Mouse (Mus musculus): ENCODE results near the gene Tpd52l2. TPM values are rescaled to one million over a fixed set of nuclear protein-coding genes. Genes with fewer than 3 reads are reported as not detected.
A peak's percentile ranks its signal among the peaks of the same experiment; 100 is the strongest.

The Tpd52l2 gene
- total and polyA plus RNA-seq, 3 experiments, result 45.3 to 89.2 (median 56.4) TPM

GRCm38 (mm10) chr2:181548227-181548626, 51.3 kb downstream of the Tpd52l2 start:
- Histone ChIP-seq H3K36me3 (replicated peaks) (peaks cover 90% of the 10 kb centered on the region), H3K4me1 (ENCODE audit: insufficient read depth, low read depth, low read length) (peaks cover 15% of the 10 kb centered on the region), H3K4me3 (ENCODE audit: low read depth, low read length) (no peak overlapping the region), H3K9me3 (replicated peaks) (no peaks in the 10 kb centered on the region), H3K27me3 (ENCODE audit: insufficient read depth, low read length) (no peaks in the 10 kb centered on the region)
- ATAC-seq (ENCODE audit: extremely low read depth, insufficient number of reproducible peaks, low FRiP score, poor library complexity, severe bottlenecking) (no peak), DNase-seq (ENCODE audit: low spot score) (no peak)
- TF ChIP-seq GATA2 (IDR thresholded peaks at IDR 0.05; ENCODE audit: borderline replicate concordance, low read depth, low read length), result no peak
- no peak for TF ChIP-seq POLR2AphosphoS5 (IDR thresholded peaks at IDR 0.05; ENCODE audit: insufficient replicate concordance, low read depth, low read length)
- no peak for TF ChIP-seq CTCF (IDR thresholded peaks at IDR 0.05; ENCODE audit: low read depth, low read length)
- TF ChIP-seq GATA1 (IDR thresholded peaks at IDR 0.05; ENCODE audit: borderline replicate concordance, low read length), result no peak
- TF ChIP-seq TAL1 (conservative IDR thresholded peaks at IDR 0.05; ENCODE audit: low read depth, low read length), result no peak

- TF ChIP-seq TAL1 (conservative IDR thresholded peaks at IDR 0.05; ENCODE audit: low read depth, low read length), result no peak
- no peak for TF ChIP-seq GATA1 (IDR thresholded peaks at IDR 0.05; ENCODE audit: borderline replicate concordance, low read length)
- no peak for TF ChIP-seq CTCF (IDR thresholded peaks at IDR 0.05; ENCODE audit: low read depth, low read length)
- no peak for TF ChIP-seq GATA2 (IDR thresholded peaks at IDR 0.05; ENCODE audit: borderline replicate concordance, low read depth, low read length)
- 0 out of 2 replicates have a peak, but pooled peaks have one; percentile 7 for TF ChIP-seq POLR2AphosphoS5 (IDR thresholded peaks at IDR 0.05; ENCODE audit: insufficient replicate concordance, low read depth, low read length)
- peaks cover 15% of the 10 kb centered on the region for H3K4me1 ChIP-seq (ENCODE audit: insufficient read depth, low read depth, low read length)
- H3K27me3 ChIP-seq (ENCODE audit: insufficient read depth, low read length), result no peaks in the 10 kb centered on the region
- DNase-seq (ENCODE audit: low spot score), result no peak
- no peak overlapping the region for H3K4me3 ChIP-seq (ENCODE audit: low read depth, low read length)
- H3K36me3 ChIP-seq (replicated peaks), result peaks cover 94% of the 10 kb centered on the region
- no peak for ATAC-seq (ENCODE audit: extremely low read depth, insufficient number of reproducible peaks, low FRiP score, poor library complexity, severe bottlenecking)
- H3K9me3 ChIP-seq (replicated peaks), result no peaks in the 10 kb centered on the region
These were observed 51.7 kb downstream of the Tpd52l2 start for GRCm38 (mm10) chr2:181548682-181549081.

GRCm38 (mm10) chr2:181550233-181550632, 53.3 kb downstream of the Tpd52l2 start:
- H3K36me3 ChIP-seq (replicated peaks), result peaks cover 97% of the 10 kb centered on the region
- no peak for ATAC-seq (ENCODE audit: extremely low read depth, insufficient number of reproducible peaks, low FRiP score, poor library complexity, severe bottlenecking)

GRCm38 (mm10) chr2:181553772-181554171, 56.8 kb downstream of the Tpd52l2 start:
- DNase-seq (ENCODE audit: low spot score) (no peak), ATAC-seq (ENCODE audit: extremely low read depth, insufficient number of reproducible peaks, low FRiP score, poor library complexity, severe bottlenecking) (no peak)
- TF ChIP-seq TAL1 (conservative IDR thresholded peaks at IDR 0.05; ENCODE audit: low read depth, low read length) (no peak), GATA1 (IDR thresholded peaks at IDR 0.05; ENCODE audit: borderline replicate concordance, low read length) (no peak)
- no peaks in the 10 kb centered on the region for H3K27me3 ChIP-seq (ENCODE audit: insufficient read depth, low read length)
- H3K36me3 ChIP-seq (replicated peaks), result peaks cover 64% of the 10 kb centered on the region
- H3K4me3 ChIP-seq (ENCODE audit: low read depth, low read length), result no peak overlapping the region
- H3K9me3 ChIP-seq (replicated peaks), result no peaks in the 10 kb centered on the region
- H3K4me1 ChIP-seq (ENCODE audit: insufficient read depth, low read depth, low read length), result peaks cover 11% of the 10 kb centered on the region; the same call in 1 of the 2 replicates

More at GRCm38 (mm10) chr2:181550233-181550632, 53.3 kb downstream of the Tpd52l2 start:
- TF ChIP-seq CTCF (IDR thresholded peaks at IDR 0.05; ENCODE audit: low read depth, low read length), result no peak
- no peak for TF ChIP-seq TAL1 (conservative IDR thresholded peaks at IDR 0.05; ENCODE audit: low read depth, low read length)
- TF ChIP-seq GATA1 (IDR thresholded peaks at IDR 0.05; ENCODE audit: borderline replicate concordance, low read length), result no peak
- TF ChIP-seq GATA2 (IDR thresholded peaks at IDR 0.05; ENCODE audit: borderline replicate concordance, low read depth, low read length), result no peak
- TF ChIP-seq POLR2AphosphoS5 (IDR thresholded peaks at IDR 0.05; ENCODE audit: insufficient replicate concordance, low read depth, low read length), result no peak
- DNase-seq (ENCODE audit: low spot score), result no peak
- Histone ChIP-seq H3K4me3 (ENCODE audit: low read depth, low read length) (no peak overlapping the region), H3K27me3 (ENCODE audit: insufficient read depth, low read length) (no peaks in the 10 kb centered on the region), H3K4me1 (ENCODE audit: insufficient read depth, low read depth, low read length) (peaks cover 17% of the 10 kb centered on the region), H3K9me3 (replicated peaks) (no peaks in the 10 kb centered on the region)

GRCm38 (mm10) chr2:181567338-181567737, 70.4 kb downstream of the Tpd52l2 start:
- ATAC-seq (ENCODE audit: extremely low read depth, insufficient number of reproducible peaks, low FRiP score, poor library complexity, severe bottlenecking) (no peak), DNase-seq (ENCODE audit: low spot score) (no peak)
- H3K4me1 ChIP-seq (ENCODE audit: insufficient read depth, low read depth, low read length), result peaks cover 39% of the 10 kb centered on the region
- H3K4me3 ChIP-seq (ENCODE audit: low read depth, low read length), result no peak overlapping the region
- no peaks in the 10 kb centered on the region; the same call in 1 of the 2 replicates for H3K27me3 ChIP-seq (ENCODE audit: insufficient read depth, low read length)
- TF ChIP-seq CTCF (IDR thresholded peaks at IDR 0.05; ENCODE audit: low read depth, low read length) (no peak), TAL1 (conservative IDR thresholded peaks at IDR 0.05; ENCODE audit: low read depth, low read length) (no peak), POLR2AphosphoS5 (IDR thresholded peaks at IDR 0.05; ENCODE audit: insufficient replicate concordance, low read depth, low read length) (no peak), GATA2 (IDR thresholded peaks at IDR 0.05; ENCODE audit: borderline replicate concordance, low read depth, low read length) (no peak), GATA1 (IDR thresholded peaks at IDR 0.05; ENCODE audit: borderline replicate concordance, low read length) (no peak)
- H3K36me3 ChIP-seq (replicated peaks), result peaks cover 47% of the 10 kb centered on the region
- no peaks in the 10 kb centered on the region for H3K9me3 ChIP-seq (replicated peaks)

Other genes starting within 250 kb of the Tpd52l2 start
- 40.8 and 50.0 TPM in 2 replicates for gene Gmeb2, start 209.1 kb upstream of the Tpd52l2 start, total RNA-seq (2014; fragmentation: Nextera tagmentation)
- gene Gmeb2, start 209.1 kb upstream of the Tpd52l2 start, total RNA-seq (2017), result 12.8 and 15.6 TPM in 2 replicates
- gene Gmeb2, start 209.1 kb upstream of the Tpd52l2 start, polyA plus RNA-seq (2012), result 12.2 and 18.1 TPM in 2 replicates
- not detected in 2 replicates for gene Stmn3, start 182.6 kb upstream of the Tpd52l2 start, total RNA-seq (2014; fragmentation: Nextera tagmentation)
- not detected in 2 replicates for gene Stmn3, start 182.6 kb upstream of the Tpd52l2 start, total RNA-seq (2017)
- not detected in 2 replicates for gene Stmn3, start 182.6 kb upstream of the Tpd52l2 start, polyA plus RNA-seq (2012)
- gene Rtel1, start 177.4 kb upstream of the Tpd52l2 start, total RNA-seq (2014; fragmentation: Nextera tagmentation), result 79.8 and 89.5 TPM in 2 replicates
- 59.2 and 80.4 TPM in 2 replicates for gene Rtel1, start 177.4 kb upstream of the Tpd52l2 start, total RNA-seq (2017)
- gene Rtel1, start 177.4 kb upstream of the Tpd52l2 start, polyA plus RNA-seq (2012), result 17.9 and 24.5 TPM in 2 replicates
- gene Zgpat, start 132.2 kb upstream of the Tpd52l2 start, total RNA-seq (2014; fragmentation: Nextera tagmentation), result 22.2 and 22.3 TPM in 2 replicates
- 40.0 and 40.5 TPM in 2 replicates for gene Zgpat, start 132.2 kb upstream of the Tpd52l2 start, total RNA-seq (2017)
- 26.0 and 28.1 TPM in 2 replicates for gene Zgpat, start 132.2 kb upstream of the Tpd52l2 start, polyA plus RNA-seq (2012)
- 32.8 and 35.0 TPM in 2 replicates for gene Arfrp1, start 131.7 kb upstream of the Tpd52l2 start, total RNA-seq (2014; fragmentation: Nextera tagmentation)
- gene Arfrp1, start 131.7 kb upstream of the Tpd52l2 start, total RNA-seq (2017), result 28.5 and 32.1 TPM in 2 replicates
- 17.5 and 25.0 TPM in 2 replicates for gene Arfrp1, start 131.7 kb upstream of the Tpd52l2 start, polyA plus RNA-seq (2012)
- 13.8 and 16.1 TPM in 2 replicates for gene Lime1, start 117.1 kb upstream of the Tpd52l2 start, total RNA-seq (2014; fragmentation: Nextera tagmentation)
- 15.3 and 18.9 TPM in 2 replicates for gene Lime1, start 117.1 kb upstream of the Tpd52l2 start, total RNA-seq (2017)
- 23.9 and 29.9 TPM in 2 replicates for gene Lime1, start 117.1 kb upstream of the Tpd52l2 start, polyA plus RNA-seq (2012)
- gene Zbtb46, start 37.7 kb upstream of the Tpd52l2 start, total RNA-seq (2014; fragmentation: Nextera tagmentation), result not detected in 2 replicates
- gene Zbtb46, start 37.7 kb upstream of the Tpd52l2 start, total RNA-seq (2017), result 0.23 and 0.66 TPM in 2 replicates
- 0.04 TPM in 1 of 2 replicates, not detected in the other for gene Zbtb46, start 37.7 kb upstream of the Tpd52l2 start, polyA plus RNA-seq (2012)
- gene Abhd16b, start 3.9 kb upstream of the Tpd52l2 start, total RNA-seq (2014; fragmentation: Nextera tagmentation), result not detected in 2 replicates
- gene Abhd16b, start 3.9 kb upstream of the Tpd52l2 start, total RNA-seq (2017), result not detected in 2 replicates
- gene Abhd16b, start 3.9 kb upstream of the Tpd52l2 start, polyA plus RNA-seq (2012), result not detected in 2 replicates
- 41.9 and 46.4 TPM in 2 replicates for gene Dnajc5, start 23.3 kb downstream of the Tpd52l2 start, total RNA-seq (2014; fragmentation: Nextera tagmentation)
- gene Dnajc5, start 23.3 kb downstream of the Tpd52l2 start, total RNA-seq (2017), result 49.5 and 52.7 TPM in 2 replicates
- gene Dnajc5, start 23.3 kb downstream of the Tpd52l2 start, polyA plus RNA-seq (2012), result 34.3 and 34.8 TPM in 2 replicates
- gene Uckl1, start 87.8 kb downstream of the Tpd52l2 start, total RNA-seq (2014; fragmentation: Nextera tagmentation), result 51.3 and 66.0 TPM in 2 replicates
- 54.9 and 63.9 TPM in 2 replicates for gene Uckl1, start 87.8 kb downstream of the Tpd52l2 start, total RNA-seq (2017)
- gene Uckl1, start 87.8 kb downstream of the Tpd52l2 start, polyA plus RNA-seq (2012), result 46.9 and 63.2 TPM in 2 replicates
- 53.1 and 60.8 TPM in 2 replicates for gene Prpf6, start 94.7 kb downstream of the Tpd52l2 start, total RNA-seq (2014; fragmentation: Nextera tagmentation)
- gene Prpf6, start 94.7 kb downstream of the Tpd52l2 start, total RNA-seq (2017), result 76.4 and 91.9 TPM in 2 replicates
- 20.3 and 27.8 TPM in 2 replicates for gene Prpf6, start 94.7 kb downstream of the Tpd52l2 start, polyA plus RNA-seq (2012)
- gene Zfp512b, start 95.7 kb downstream of the Tpd52l2 start, total RNA-seq (2014; fragmentation: Nextera tagmentation), result 19.9 and 40.5 TPM in 2 replicates
- gene Zfp512b, start 95.7 kb downstream of the Tpd52l2 start, total RNA-seq (2017), result 16.3 and 19.8 TPM in 2 replicates
- 88.2 and 90.0 TPM in 2 replicates for gene Zfp512b, start 95.7 kb downstream of the Tpd52l2 start, polyA plus RNA-seq (2012)
- 10.6 and 16.1 TPM in 2 replicates for gene Samd10, start 102.1 kb downstream of the Tpd52l2 start, total RNA-seq (2014; fragmentation: Nextera tagmentation)
- 2.5 and 3.1 TPM in 2 replicates for gene Samd10, start 102.1 kb downstream of the Tpd52l2 start, total RNA-seq (2017)
- 7.6 and 9.7 TPM in 2 replicates for gene Samd10, start 102.1 kb downstream of the Tpd52l2 start, polyA plus RNA-seq (2012)
- not detected in 2 replicates for gene Gm29797, start 159.9 kb downstream of the Tpd52l2 start, total RNA-seq (2014; fragmentation: Nextera tagmentation)
- gene Gm29797, start 159.9 kb downstream of the Tpd52l2 start, total RNA-seq (2017), result not detected in 2 replicates
- gene Gm29797, start 159.9 kb downstream of the Tpd52l2 start, polyA plus RNA-seq (2012), result 0.12 TPM in 1 of 2 replicates, not detected in the other
- gene Sox18, start 174.5 kb downstream of the Tpd52l2 start, total RNA-seq (2014; fragmentation: Nextera tagmentation), result not detected in 2 replicates
- 0.05 TPM in 1 of 2 replicates, not detected in the other for gene Sox18, start 174.5 kb downstream of the Tpd52l2 start, total RNA-seq (2017)
- 0.04 TPM in 1 of 2 replicates, not detected in the other for gene Sox18, start 174.5 kb downstream of the Tpd52l2 start, polyA plus RNA-seq (2012)
- gene Tcea2, start 183.2 kb downstream of the Tpd52l2 start, total RNA-seq (2014; fragmentation: Nextera tagmentation), result not detected in 2 replicates
- 1.2 TPM in 2 replicates for gene Tcea2, start 183.2 kb downstream of the Tpd52l2 start, total RNA-seq (2017)
- gene Tcea2, start 183.2 kb downstream of the Tpd52l2 start, polyA plus RNA-seq (2012), result 0.28 and 0.32 TPM in 2 replicates
- 62.5 TPM in 2 replicates for gene Rgs19, start 196.8 kb downstream of the Tpd52l2 start, total RNA-seq (2014; fragmentation: Nextera tagmentation)
- gene Rgs19, start 196.8 kb downstream of the Tpd52l2 start, total RNA-seq (2017), result 49.6 and 52.4 TPM in 2 replicates
- 52.2 and 65.5 TPM in 2 replicates for gene Rgs19, start 196.8 kb downstream of the Tpd52l2 start, polyA plus RNA-seq (2012)
- gene Lkaaear1, start 201.3 kb downstream of the Tpd52l2 start, total RNA-seq (2014; fragmentation: Nextera tagmentation), result not detected in 2 replicates
- gene Lkaaear1, start 201.3 kb downstream of the Tpd52l2 start, total RNA-seq (2017), result not detected in 2 replicates
- not detected in 2 replicates for gene Lkaaear1, start 201.3 kb downstream of the Tpd52l2 start, polyA plus RNA-seq (2012)
- not detected in 2 replicates for gene Oprl1, start 217.9 kb downstream of the Tpd52l2 start, total RNA-seq (2014; fragmentation: Nextera tagmentation)
- 0.23 TPM in 1 of 2 replicates, not detected in the other for gene Oprl1, start 217.9 kb downstream of the Tpd52l2 start, total RNA-seq (2017)
- gene Oprl1, start 217.9 kb downstream of the Tpd52l2 start, polyA plus RNA-seq (2012), result not detected in 2 replicates

Data from G1E (cell line).